Mouse (Mus musculus) bone marrow macrophage, adult 2 months (primary cell): ENCODE data around the gene Ptch2. TPM values are rescaled to one million over a fixed set of nuclear protein-coding genes. Genes with fewer than 3 reads are reported as not detected.

Experiments used
- H3K27ac ChIP-seq: 2 replicates; pipeline ENCODE4 v1.5.1; 2012; ENCODE audit warnings: low read depth, low read length; ENCODE audit not compliant: insufficient read depth
- H3K4me1 ChIP-seq: 2 replicates; pipeline ENCODE4 v1.6.1; 2012; ENCODE audit warnings: low read length; ENCODE audit not compliant: control insufficient read depth, insufficient read depth
- H3K4me3 ChIP-seq: 2 replicates; pipeline ENCODE4 v1.5.1; 2012; ENCODE audit warnings: mild to moderate bottlenecking, low read length, moderate library complexity; ENCODE audit not compliant: insufficient read depth
- CTCF ChIP-seq: IDR thresholded peaks from 2 replicates; pipeline ENCODE4 v1.5.1; 2012; ENCODE audit warnings: low read depth, mild to moderate bottlenecking, low read length, moderate library complexity
- POLR2A ChIP-seq: IDR thresholded peaks from 2 replicates; pipeline ENCODE4 v1.6.1; 2012; ENCODE audit warnings: mild to moderate bottlenecking, low read depth, low read length, borderline replicate concordance
- polyA plus RNA-seq: library from polyadenylated mRNA; stranded (reverse); fragments of >200 nt; gene quantifications from 2 replicates; pipeline ENCODE4 v1.2.4, GENCODE M21; 2012; ENCODE audit not compliant: missing spikeins, insufficient read depth, insufficient read length

Ptch2 gene
- polyA plus RNA-seq, 1 experiment: not detected

- H3K4me3 ChIP-seq: no peak overlapping the region
- TF ChIP-seq CTCF (no peak), POLR2A (no peak)
- H3K27ac ChIP-seq: no peak overlapping the region
- H3K4me1 ChIP-seq: peaks cover 6% of the 10 kb centered on the region
Observed at GRCm38 (mm10) chr4:117069647-117070046, 26.2 kb upstream of the Ptch2 start.

- Histone ChIP-seq H3K4me1 (peaks cover 6% of the 10 kb centered on the region), H3K4me3 (no peak overlapping the region), H3K27ac (no peak overlapping the region)
- TF ChIP-seq POLR2A (no peak), CTCF (no peak)
Observed at GRCm38 (mm10) chr4:117070624-117071023, 25.3 kb upstream of the Ptch2 start.

GRCm38 (mm10) chr4:117071183-117071582, 24.7 kb upstream of the Ptch2 start:
- H3K4me1 ChIP-seq: peaks cover 6% of the 10 kb centered on the region
- no peak overlapping the region for H3K4me3 ChIP-seq
- TF ChIP-seq POLR2A: no peak
- TF ChIP-seq CTCF: no peak
- H3K27ac ChIP-seq: no peak overlapping the region

- H3K4me1 ChIP-seq: no peaks in the 10 kb centered on the region
- TF ChIP-seq CTCF (no peak), POLR2A (no peak)
- no peak overlapping the region for H3K27ac ChIP-seq
- H3K4me3 ChIP-seq: no peak overlapping the region
Observed at GRCm38 (mm10) chr4:117087948-117088640, 7.8 kb upstream of the Ptch2 start.

- H3K4me1 ChIP-seq: peaks cover 3% of the 10 kb centered on the region
- no peak overlapping the region for H3K27ac ChIP-seq
- TF ChIP-seq CTCF: no peak
- TF ChIP-seq POLR2A: no peak
- no peak overlapping the region for H3K4me3 ChIP-seq
Observed at GRCm38 (mm10) chr4:117090586-117090985, 5.3 kb upstream of the Ptch2 start.

- peaks cover 10% of the 10 kb centered on the region for H3K4me1 ChIP-seq
- no peak overlapping the region for H3K27ac ChIP-seq
- TF ChIP-seq CTCF: no peak
- no peak for TF ChIP-seq POLR2A
- H3K4me3 ChIP-seq: no peak overlapping the region
Observed at GRCm38 (mm10) chr4:117094626-117095361, 1.1 kb upstream of the Ptch2 start.

- Histone ChIP-seq H3K4me1 (peaks cover 14% of the 10 kb centered on the region), H3K4me3 (no peak overlapping the region), H3K27ac (no peak overlapping the region)
- TF ChIP-seq CTCF (no peak), POLR2A (no peak)
Observed at GRCm38 (mm10) chr4:117096666-117097065, 791 bp downstream of the Ptch2 start.

GRCm38 (mm10) chr4:117097969-117098763, 2.3 kb downstream of the Ptch2 start:
- TF ChIP-seq POLR2A: no peak
- TF ChIP-seq CTCF: no peak
- peaks cover 14% of the 10 kb centered on the region for H3K4me1 ChIP-seq

GRCm38 (mm10) chr4:117098764-117099036, 2.8 kb downstream of the Ptch2 start:
- TF ChIP-seq CTCF (no peak), POLR2A (no peak)

More at GRCm38 (mm10) chr4:117097969-117098763, 2.3 kb downstream of the Ptch2 start:
- Histone ChIP-seq H3K27ac (no peak overlapping the region), H3K4me3 (no peak overlapping the region)

GRCm38 (mm10) chr4:117100036-117100435, 4.2 kb downstream of the Ptch2 start:
- TF ChIP-seq CTCF: no peak
- TF ChIP-seq POLR2A: no peak
- H3K27ac ChIP-seq: no peak overlapping the region
- peaks cover 14% of the 10 kb centered on the region for H3K4me1 ChIP-seq
- H3K4me3 ChIP-seq: no peak overlapping the region

More at GRCm38 (mm10) chr4:117098764-117099036, 2.8 kb downstream of the Ptch2 start:
- H3K4me3 ChIP-seq: no peak overlapping the region
- no peak overlapping the region for H3K27ac ChIP-seq
- peaks cover 14% of the 10 kb centered on the region for H3K4me1 ChIP-seq
